Comparison of ENCODE assay signal across 8 mouse cellular contexts in genomic region chr7:100285383-100285782, GRCm38 (mm10). TPM values are rescaled to one million over a fixed set of nuclear protein-coding genes. Genes with fewer than 3 reads are reported as not detected.
DNase-seq lines count a peak whose midpoint lies in the region; ATAC-seq and TF ChIP-seq lines count a peak whose summit lies in the region.

Gene P4ha3 (plus strand): TSS chr7:100285520.

- intact Hi-C loops in heart, adult 2 months (cut with DNase I) = no loop called here

- TF ChIP-seq CTCF in heart, adult 2 months (IDR thresholded peaks at IDR 0.05) = no peak
- peak; percentile 69 for TF ChIP-seq CTCF in ES-Bruce4 (IDR thresholded peaks at IDR 0.05; ENCODE audit: low read depth, low read length)
- TF ChIP-seq CTCF in embryonic fibroblast, embryonic 13.5 days (IDR thresholded peaks at IDR 0.05; ENCODE audit: borderline replicate concordance, insufficient read depth, low read length) = peak; percentile 21; the same call in 1 of the 2 replicates

- peak within 1 kb of the TSS; percentile 87 for H3K4me2 ChIP-seq in midbrain, embryonic 14.5 days (ENCODE audit: low read length)

- H3K27ac ChIP-seq in heart, adult 2 months = no peak within 1 kb of the TSS
- H3K27ac ChIP-seq in ES-Bruce4 (ENCODE audit: insufficient read depth, low read length) = no peak within 1 kb of the TSS
- peak within 1 kb of the TSS; percentile 98 for H3K27ac ChIP-seq in embryonic fibroblast, embryonic 13.5 days (ENCODE audit: insufficient read depth, low read length)
- 0 out of 2 replicates have a peak within 1 kb of the TSS, but pooled peaks have one; percentile 9 for H3K27ac ChIP-seq in midbrain, embryonic 14.5 days (replicated peaks; ENCODE audit: low read depth, low read length)

- no peak for TF ChIP-seq POLR2A in heart, adult 2 months (IDR thresholded peaks at IDR 0.05; ENCODE audit: insufficient read depth, low read depth, low read length)
- TF ChIP-seq POLR2A in ES-Bruce4 (IDR thresholded peaks at IDR 0.05; ENCODE audit: insufficient read depth, low read length) = no peak
- TF ChIP-seq POLR2A in embryonic fibroblast, embryonic 13.5 days (IDR thresholded peaks at IDR 0.05; ENCODE audit: low read depth, low read length) = peak; percentile 36

- peaks cover 3% of the 10 kb centered on the region; the same call in 1 of the 2 replicates for H3K27me3 ChIP-seq in heart, adult 2 months (ENCODE audit: control insufficient read depth, insufficient read depth, low read length)
- H3K27me3 ChIP-seq in ES-Bruce4 (ENCODE audit: control insufficient read depth, insufficient read depth, low read length, poor library complexity, severe bottlenecking) = no peaks in the 10 kb centered on the region
- H3K27me3 ChIP-seq in midbrain, embryonic 14.5 days (ENCODE audit: control insufficient read depth, insufficient read depth, low read length) = peaks cover 5% of the 10 kb centered on the region; the same call in 1 of the 2 replicates

- no peaks in the 10 kb centered on the region for H3K4me1 ChIP-seq in heart, adult 2 months (ENCODE audit: control insufficient read depth, insufficient read depth, low read length)
- H3K4me1 ChIP-seq in ES-Bruce4 (ENCODE audit: control insufficient read depth, insufficient read depth, low read length) = no peaks in the 10 kb centered on the region
- H3K4me1 ChIP-seq in embryonic fibroblast, embryonic 13.5 days (ENCODE audit: control insufficient read depth, insufficient read depth, low read length) = peaks cover 20% of the 10 kb centered on the region
- H3K4me1 ChIP-seq in midbrain, embryonic 14.5 days (ENCODE audit: control insufficient read depth, insufficient read depth, low read length) = 0 out of 2 replicates have a peak, but pooled peaks cover 8% of the 10 kb centered on the region

- no peak for TF ChIP-seq EP300 in heart, adult 2 months (IDR thresholded peaks at IDR 0.05; ENCODE audit: insufficient read depth, low read depth, low read length)
- no peak for TF ChIP-seq EP300 in ES-Bruce4 (IDR thresholded peaks at IDR 0.05; ENCODE audit: insufficient read depth, low read depth, low read length)

- H3K9ac ChIP-seq in heart, adult 2 months (ENCODE audit: low read depth, low read length) = 0 out of 2 replicates have a peak within 1 kb of the TSS, but pooled peaks have one; percentile 2
- H3K9ac ChIP-seq in ES-Bruce4 (ENCODE audit: low read depth, poor library complexity, severe bottlenecking) = peak within 1 kb of the TSS; percentile 69
- H3K9ac ChIP-seq in midbrain, embryonic 14.5 days (replicated peaks; ENCODE audit: low read length) = peak within 1 kb of the TSS; percentile 66

- no peaks in the 10 kb centered on the region for H3K36me3 ChIP-seq in heart, adult 2 months (ENCODE audit: control insufficient read depth, insufficient read depth, low read length)
- no peaks in the 10 kb centered on the region for H3K36me3 ChIP-seq in ES-Bruce4 (ENCODE audit: control insufficient read depth, insufficient read depth, low read length, poor library complexity, severe bottlenecking)
- H3K36me3 ChIP-seq in midbrain, embryonic 14.5 days (ENCODE audit: control insufficient read depth, insufficient read depth, low read length) = no peaks in the 10 kb centered on the region

- H3K9me3 ChIP-seq in ES-Bruce4 (replicated peaks; ENCODE audit: control insufficient read depth, insufficient read depth, low read length, poor library complexity, severe bottlenecking) = no peaks in the 10 kb centered on the region
- H3K9me3 ChIP-seq in midbrain, embryonic 14.5 days (ENCODE audit: control insufficient read depth, low read length) = no peaks in the 10 kb centered on the region

- WGBS in heart, adult 2 months = under 1% methylated on average over 46 of the region's 53 CpGs
- under 1% methylated on average over 50 of the region's 53 CpGs for WGBS in midbrain, embryonic 14.5 days

- H3K79me2 ChIP-seq in heart, adult 2 months (replicated peaks; ENCODE audit: control insufficient read depth, insufficient read depth, low read length) = no peaks in the 10 kb centered on the region

- ATAC-seq in midbrain, embryonic 14.5 days (ENCODE audit: low FRiP score, low TSS enrichment) = no peak

- H3K4me3 ChIP-seq in heart, adult 2 months = peak within 1 kb of the TSS; percentile 20; the same call in 1 of the 2 replicates
- H3K4me3 ChIP-seq in ES-Bruce4 (ENCODE audit: low read depth, low read length) = peak within 1 kb of the TSS; percentile 51
- peak within 1 kb of the TSS; percentile 52 for H3K4me3 ChIP-seq in embryonic fibroblast, embryonic 13.5 days (ENCODE audit: insufficient read depth, low read length)
- H3K4me3 ChIP-seq in midbrain, embryonic 14.5 days (replicated peaks; ENCODE audit: low read depth, low read length) = peak within 1 kb of the TSS; percentile 49

- DNase-seq in heart, adult 2 months = no peak
- no peak for DNase-seq in heart, adult 11 months
- peak; percentile 20 for DNase-seq in kidney, postnatal 14 days
- DNase-seq in midbrain, embryonic 14.5 days = peak; percentile 68
- no peak for DNase-seq in layer of hippocampus, postnatal 25 days (ENCODE audit: extremely low spot score in 1 of 2, low spot score in 1 of 2)
- DNase-seq in adrenal gland, adult (ENCODE audit: inconsistent age in 2 of 2, low spot score in 1 of 2) = no peak

RNA-seq across cellular contexts. Expression of gene P4ha3, which starts in this region (rescaled TPM):
- total RNA-seq in heart, adult 2 months (2021) = under 1 TPM; 0.16 to 0.45 TPM
- polyA plus RNA-seq in heart, adult 2 months (2012; rRNA removed) = 0.33 and 0.38 TPM in 2 replicates
- polyA plus RNA-seq in ES-Bruce4 (2011; ENCODE audit: insufficient read depth, insufficient read length, low read depth, missing spikeins) = 1.2 TPM in 1 of 2 replicates, not detected in the other
- 91.9 and 100 TPM in 2 replicates for polyA plus RNA-seq in embryonic fibroblast, embryonic 13.5 days (2011; ENCODE audit: insufficient read length, low read depth, missing spikeins)
- 6.8 and 7.8 TPM in 2 replicates for polyA plus RNA-seq in midbrain, embryonic 14.5 days (2014; fragmentation: Nextera tagmentation; extraction: Ambion mirVana)
- 1 to 10 TPM; 5.4 to 6.0 TPM for total RNA-seq in layer of hippocampus, postnatal 25 days (2021)

Comparison
In these comparisons a context has a peak if more than half of its experiments do, and no peak if none do; other contexts are left out.
1. RNA of gene P4ha3 (total RNA-seq): 5.4 to 6.0 TPM in layer of hippocampus, postnatal 25 days; 0.16 to 0.45 TPM in heart, adult 2 months; every median in the first group is over 4 times any median in the second.
2. RNA of gene P4ha3 (polyA plus RNA-seq): 91.9 to 100 TPM in embryonic fibroblast, embryonic 13.5 days; 6.8 to 7.8 TPM in midbrain, embryonic 14.5 days, 1.2 TPM in ES-Bruce4 and 0.33 to 0.38 TPM in heart, adult 2 months; every median in the first group is over 10 times any median in the second.
3. DNase-seq: peak in kidney, postnatal 14 days (single experiment) and midbrain, embryonic 14.5 days (single experiment); none in heart, adult 2 months (0 of 2), heart, adult 11 months (single experiment), layer of hippocampus, postnatal 25 days (0 of 2) and adrenal gland, adult (0 of 2).
4. H3K27ac ChIP-seq: peak in embryonic fibroblast, embryonic 13.5 days (single experiment) and midbrain, embryonic 14.5 days (single experiment); none in heart, adult 2 months (single experiment) and ES-Bruce4 (single experiment).
5. H3K9ac ChIP-seq: peak in every context shown above with its lines; median percentile 69 in ES-Bruce4; 66 in midbrain, embryonic 14.5 days; 2 in heart, adult 2 months.
6. Peak in every context shown above with its lines, with median percentiles within 50 percentile points of each other: H3K4me3 ChIP-seq.